ENCODE assay signal across 9 mouse cellular contexts in genomic region chr2:25267241-25267640, GRCm38 (mm10). TPM values are rescaled to one million over a fixed set of nuclear protein-coding genes. Genes with fewer than 3 reads are reported as not detected.
A peak's percentile ranks its signal among the peaks of the same experiment; 100 is the strongest.
DNase-seq lines count a peak whose midpoint lies in the region; ATAC-seq and TF ChIP-seq lines count a peak whose summit lies in the region.
"Had no signal": no experiment of that assay in that cellular context is flagged by ENCODE, and none has a peak within 500 bp of the region (broad histone marks: within the 10 kb centered on the region; RNA-seq: fewer than 3 reads in every experiment).

No protein-coding gene starts in this region.

- H3K27me3 ChIP-seq in hindbrain, embryonic 12.5 days, result peaks cover 23% of the 10 kb centered on the region
- peaks cover 13% of the 10 kb centered on the region for H3K27me3 ChIP-seq in hindbrain, embryonic 11.5 days (ENCODE audit: control insufficient read depth, insufficient read depth, low read length)
- no peaks in the 10 kb centered on the region for H3K27me3 ChIP-seq in MEL (ENCODE audit: control insufficient read depth in 1 of 2, insufficient read depth in 2 of 2, low read length in 2 of 2)
- peaks cover 28% of the 10 kb centered on the region for H3K27me3 ChIP-seq in embryonic facial prominence, embryonic 10.5 days (replicated peaks; ENCODE audit: low read depth, poor library complexity, severe bottlenecking)
- no peaks in the 10 kb centered on the region for H3K27me3 ChIP-seq in liver, postnatal 0 days (ENCODE audit: insufficient read depth, low read length)
- H3K27me3 ChIP-seq in lung, postnatal 0 days (replicated peaks; ENCODE audit: insufficient read depth, low read length), result no peaks in the 10 kb centered on the region
- H3K27me3 ChIP-seq: CH12.LX had no signal

- no peak for TF ChIP-seq EP300 in MEL (IDR thresholded peaks at IDR 0.05; ENCODE audit: low read depth in 1 of 2, low read length in 2 of 2)
- no peak for TF ChIP-seq EP300 in liver, postnatal 0 days (IDR thresholded peaks at IDR 0.05; ENCODE audit: low read depth)
- TF ChIP-seq EP300 in lung, postnatal 0 days (IDR thresholded peaks at IDR 0.05), result no peak

- peaks cover 70% of the 10 kb centered on the region for H3K79me2 ChIP-seq in MEL (ENCODE audit: control insufficient read depth, insufficient read depth, low read length, poor library complexity)

- DNase-seq in hindbrain, embryonic 11.5 days (ENCODE audit: low spot score), result no peak
- DNase-seq in MEL (ENCODE audit: low read depth, low spot score), result peak; percentile 51
- DNase-seq in embryonic facial prominence, embryonic 10.5 days (ENCODE audit: low spot score), result no peak
- DNase-seq in liver, postnatal 0 days, result no peak
- no peak for DNase-seq in adrenal gland, postnatal 36 days
- no peak for DNase-seq in lung, postnatal 0 days (ENCODE audit: low spot score)

- H3K4me3 ChIP-seq in hindbrain, embryonic 12.5 days, result no peak overlapping the region; the same call in 1 of the 2 replicates
- H3K4me3 ChIP-seq in hindbrain, embryonic 11.5 days (ENCODE audit: low read depth, low read length), result no peak overlapping the region
- H3K4me3 ChIP-seq in MEL (ENCODE audit: control insufficient read depth in 1 of 2, insufficient read depth in 1 of 2, low read depth in 2 of 2, low read length in 2 of 2), result peak overlapping the region; percentile 46 to 63
- H3K4me3 ChIP-seq in embryonic facial prominence, embryonic 10.5 days, result 0 out of 2 replicates have a peak overlapping the region, but pooled peaks have one; percentile 12
- no peak overlapping the region for H3K4me3 ChIP-seq in liver, postnatal 0 days (ENCODE audit: low read depth, low read length)
- H3K4me3 ChIP-seq in lung, postnatal 0 days (ENCODE audit: low read depth, low read length), result no peak overlapping the region

- peaks cover 62% of the 10 kb centered on the region for H3K4me1 ChIP-seq in hindbrain, embryonic 12.5 days
- peaks cover 20% of the 10 kb centered on the region for H3K4me1 ChIP-seq in hindbrain, embryonic 11.5 days (replicated peaks; ENCODE audit: control insufficient read depth, insufficient read depth, low read length)
- H3K4me1 ChIP-seq in MEL (ENCODE audit: control insufficient read depth in 1 of 2, insufficient read depth in 2 of 2, low read length in 2 of 2), result peaks cover 10 to 53% of the 10 kb centered on the region in 2 experiments
- H3K4me1 ChIP-seq in embryonic facial prominence, embryonic 10.5 days, result peaks cover 55% of the 10 kb centered on the region
- H3K4me1 ChIP-seq in liver, postnatal 0 days (ENCODE audit: insufficient read depth), result peaks cover 62% of the 10 kb centered on the region
- H3K4me1 ChIP-seq in lung, postnatal 0 days (ENCODE audit: insufficient read depth, low read depth, low read length), result peaks cover 24% of the 10 kb centered on the region; the same call in 1 of the 2 replicates

- 0 out of 4 replicates have a peak, but pooled peaks of 1 of the 2 experiments have one; percentile 18 for TF ChIP-seq POLR2A in MEL (IDR thresholded peaks at IDR 0.05; ENCODE audit: control insufficient read depth in 1 of 2, insufficient read depth in 1 of 2, low read depth in 1 of 2, low read length in 2 of 2, poor library complexity in 1 of 2)

- no peak overlapping the region for H3K9ac ChIP-seq in hindbrain, embryonic 12.5 days
- H3K9ac ChIP-seq in hindbrain, embryonic 11.5 days (ENCODE audit: low read depth, low read length), result no peak overlapping the region
- H3K9ac ChIP-seq in MEL (ENCODE audit: control insufficient read depth, low read depth, low read length, poor library complexity, severe bottlenecking), result peak overlapping the region; percentile 66
- peak overlapping the region; percentile 45 for H3K9ac ChIP-seq in liver, postnatal 0 days (replicated peaks)
- H3K9ac ChIP-seq in lung, postnatal 0 days (replicated peaks; ENCODE audit: low read depth), result no peak overlapping the region

- peaks cover 19% of the 10 kb centered on the region for H3K36me3 ChIP-seq in hindbrain, embryonic 12.5 days
- no peaks in the 10 kb centered on the region; the same call in 1 of the 2 replicates for H3K36me3 ChIP-seq in hindbrain, embryonic 11.5 days (ENCODE audit: control insufficient read depth, insufficient read depth, low read length)
- H3K36me3 ChIP-seq in MEL (ENCODE audit: control insufficient read depth in 1 of 2, insufficient read depth in 2 of 2, low read length in 2 of 2), result peaks cover 0 to 41% of the 10 kb centered on the region in 2 experiments; a peak in 3 of 4 replicates
- peaks cover 45% of the 10 kb centered on the region for H3K36me3 ChIP-seq in embryonic facial prominence, embryonic 10.5 days (replicated peaks)
- H3K36me3 ChIP-seq in liver, postnatal 0 days (replicated peaks; ENCODE audit: insufficient read depth, low read length), result peaks cover 19% of the 10 kb centered on the region
- H3K36me3 ChIP-seq in lung, postnatal 0 days (ENCODE audit: insufficient read depth, low read length), result no peaks in the 10 kb centered on the region

- no peaks in the 10 kb centered on the region for H3K9me3 ChIP-seq in hindbrain, embryonic 12.5 days (replicated peaks)
- H3K9me3 ChIP-seq in hindbrain, embryonic 11.5 days (ENCODE audit: control insufficient read depth, low read length), result no peaks in the 10 kb centered on the region
- H3K9me3 ChIP-seq in MEL (replicated peaks; ENCODE audit: insufficient read depth, low read length), result no peaks in the 10 kb centered on the region
- no peaks in the 10 kb centered on the region for H3K9me3 ChIP-seq in embryonic facial prominence, embryonic 10.5 days
- no peaks in the 10 kb centered on the region for H3K9me3 ChIP-seq in liver, postnatal 0 days (ENCODE audit: low read length)
- no peaks in the 10 kb centered on the region for H3K9me3 ChIP-seq in lung, postnatal 0 days (ENCODE audit: low read length)

- TF ChIP-seq CTCF in MEL (IDR thresholded peaks at IDR 0.05 in 2 of 3, conservative IDR thresholded peaks at IDR 0.05 in 1 of 3; ENCODE audit: control insufficient read depth in 1 of 3, insufficient read depth in 1 of 3, low read depth in 2 of 3, low read length in 3 of 3, poor library complexity in 1 of 3, severe bottlenecking in 1 of 3), result no peak
- no peak for TF ChIP-seq CTCF in liver, postnatal 0 days (IDR thresholded peaks at IDR 0.05; ENCODE audit: low read depth)
- no peak for TF ChIP-seq CTCF in lung, postnatal 0 days (IDR thresholded peaks at IDR 0.05)

- ATAC-seq in hindbrain, embryonic 12.5 days (ENCODE audit: low FRiP score), result no peak
- no peak for ATAC-seq in hindbrain, embryonic 11.5 days (ENCODE audit: low FRiP score)
- ATAC-seq in liver, postnatal 0 days, result no peak
- ATAC-seq in granulocyte monocyte progenitor cell, adult 5-6 weeks (replicated peaks; ENCODE audit: poor library complexity, severe bottlenecking), result no peak
- ATAC-seq in lung, postnatal 0 days, result no peak

- no peak overlapping the region; the same call in 1 of the 2 replicates for H3K27ac ChIP-seq in hindbrain, embryonic 12.5 days
- H3K27ac ChIP-seq in hindbrain, embryonic 11.5 days (ENCODE audit: low read depth, low read length), result no peak overlapping the region
- H3K27ac ChIP-seq in MEL (ENCODE audit: control insufficient read depth, low read depth, low read length), result peak overlapping the region; percentile 70
- H3K27ac ChIP-seq in embryonic facial prominence, embryonic 10.5 days (replicated peaks), result no peak overlapping the region
- H3K27ac ChIP-seq in liver, postnatal 0 days (ENCODE audit: low read depth), result peak overlapping the region; percentile 84
- no peak overlapping the region for H3K27ac ChIP-seq in lung, postnatal 0 days (ENCODE audit: low read length)

- peak overlapping the region; percentile 99 for H3K4me2 ChIP-seq in hindbrain, embryonic 12.5 days (replicated peaks)
- no peak overlapping the region for H3K4me2 ChIP-seq in hindbrain, embryonic 11.5 days (replicated peaks; ENCODE audit: low read depth, low read length)
- peak overlapping the region; percentile 93 for H3K4me2 ChIP-seq in liver, postnatal 0 days (ENCODE audit: low read depth, low read length)
- no peak overlapping the region for H3K4me2 ChIP-seq in lung, postnatal 0 days (replicated peaks; ENCODE audit: low read depth, low read length)

- TF ChIP-seq RAD21 in MEL (IDR thresholded peaks at IDR 0.05; ENCODE audit: low read depth, low read length), result no peak

RNA-seq across cellular contexts. Expression of gene Tprn, which starts 4.8 kb away (rescaled TPM):
- 13.2 and 14.9 TPM in 2 replicates for polyA plus RNA-seq in hindbrain, embryonic 12.5 days (2016; fragmentation: Nextera tagmentation; extraction: Ambion mirVana)
- 4.0 and 4.5 TPM in 2 replicates for polyA plus RNA-seq in hindbrain, embryonic 11.5 days (2014; fragmentation: Nextera tagmentation; extraction: Ambion mirVana)
- total RNA-seq in MEL (2012; rRNA removed), result 26.1 and 32.9 TPM in 2 replicates
- polyA plus RNA-seq in MEL (2012; ENCODE audit: insufficient read depth in 1 of 2, insufficient read length in 2 of 2, low read depth in 1 of 2, low replicate concordance in 2 of 2, missing spikeins in 1 of 2), result 10 to 100 TPM in 1 of 2 experiments, not detected in 1; 50.8 TPM
- polyA plus RNA-seq in embryonic facial prominence, embryonic 10.5 days (2016; fragmentation: Nextera tagmentation; extraction: Ambion mirVana), result 8.0 and 9.0 TPM in 2 replicates
- polyA plus RNA-seq in liver, postnatal 0 days (2015; fragmentation: Nextera tagmentation; extraction: Ambion mirVana), result 5.3 TPM in 2 replicates
- total RNA-seq in adrenal gland, postnatal 36 days (2021), result 1 to 10 TPM; 8.7 to 9.2 TPM
- 15.0 and 17.2 TPM in 2 replicates for total RNA-seq in granulocyte monocyte progenitor cell, adult 5-6 weeks (2014; fragmentation: Nextera tagmentation)
- 7.1 and 8.7 TPM in 2 replicates for total RNA-seq in granulocyte monocyte progenitor cell, adult 5-6 weeks (2017)
- polyA plus RNA-seq in lung, postnatal 0 days (2015; fragmentation: Nextera tagmentation; extraction: Ambion mirVana), result 7.2 and 7.4 TPM in 2 replicates

RNA-seq across cellular contexts. Expression of gene Ssna1, which starts 5.0 kb away (rescaled TPM):
- 195 and 201 TPM in 2 replicates for polyA plus RNA-seq in hindbrain, embryonic 12.5 days (2016; fragmentation: Nextera tagmentation; extraction: Ambion mirVana)
- polyA plus RNA-seq in hindbrain, embryonic 11.5 days (2014; fragmentation: Nextera tagmentation; extraction: Ambion mirVana), result 244 and 248 TPM in 2 replicates
- total RNA-seq in MEL (2012; rRNA removed), result 194 and 226 TPM in 2 replicates
- polyA plus RNA-seq in MEL (2012; ENCODE audit: insufficient read depth in 1 of 2, insufficient read length in 2 of 2, low read depth in 1 of 2, low replicate concordance in 2 of 2, missing spikeins in 1 of 2), result 100 to 1,000 TPM in 1 of 2 experiments, not detected in 1; 158 TPM
- 228 and 238 TPM in 2 replicates for polyA plus RNA-seq in embryonic facial prominence, embryonic 10.5 days (2016; fragmentation: Nextera tagmentation; extraction: Ambion mirVana)
- 77.2 and 81.7 TPM in 2 replicates for polyA plus RNA-seq in liver, postnatal 0 days (2015; fragmentation: Nextera tagmentation; extraction: Ambion mirVana)
- total RNA-seq in adrenal gland, postnatal 36 days (2021), result 10 to 100 TPM; 43.8 to 45.1 TPM
- 120 TPM in 2 replicates for total RNA-seq in granulocyte monocyte progenitor cell, adult 5-6 weeks (2014; fragmentation: Nextera tagmentation)
- 52.7 and 84.1 TPM in 2 replicates for total RNA-seq in granulocyte monocyte progenitor cell, adult 5-6 weeks (2017)
- polyA plus RNA-seq in lung, postnatal 0 days (2015; fragmentation: Nextera tagmentation; extraction: Ambion mirVana), result 146 and 173 TPM in 2 replicates

RNA-seq across cellular contexts. Expression of gene Anapc2, which starts 5.0 kb away (rescaled TPM):
- 147 and 152 TPM in 2 replicates for polyA plus RNA-seq in hindbrain, embryonic 12.5 days (2016; fragmentation: Nextera tagmentation; extraction: Ambion mirVana)
- 107 and 110 TPM in 2 replicates for polyA plus RNA-seq in hindbrain, embryonic 11.5 days (2014; fragmentation: Nextera tagmentation; extraction: Ambion mirVana)
- total RNA-seq in MEL (2012; rRNA removed), result 9.8 and 10.3 TPM in 2 replicates
- polyA plus RNA-seq in MEL (2012; ENCODE audit: insufficient read depth in 1 of 2, insufficient read length in 2 of 2, low read depth in 1 of 2, low replicate concordance in 2 of 2, missing spikeins in 1 of 2), result 10 to 100 TPM in 1 of 2 experiments, not detected in 1; 67.0 TPM
- 147 and 151 TPM in 2 replicates for polyA plus RNA-seq in embryonic facial prominence, embryonic 10.5 days (2016; fragmentation: Nextera tagmentation; extraction: Ambion mirVana)
- 19.8 and 22.8 TPM in 2 replicates for polyA plus RNA-seq in liver, postnatal 0 days (2015; fragmentation: Nextera tagmentation; extraction: Ambion mirVana)
- total RNA-seq in adrenal gland, postnatal 36 days (2021), result 10 to 100 TPM; 76.5 to 81.3 TPM
- 34.7 and 46.0 TPM in 2 replicates for total RNA-seq in granulocyte monocyte progenitor cell, adult 5-6 weeks (2014; fragmentation: Nextera tagmentation)
- 17.8 and 35.7 TPM in 2 replicates for total RNA-seq in granulocyte monocyte progenitor cell, adult 5-6 weeks (2017)
- polyA plus RNA-seq in lung, postnatal 0 days (2015; fragmentation: Nextera tagmentation; extraction: Ambion mirVana), result 88.4 and 89.0 TPM in 2 replicates

RNA-seq across cellular contexts. Expression of gene Tmem203, which starts 12.0 kb away (rescaled TPM):
- polyA plus RNA-seq in hindbrain, embryonic 12.5 days (2016; fragmentation: Nextera tagmentation; extraction: Ambion mirVana), result 16.5 and 18.6 TPM in 2 replicates
- 12.2 and 14.6 TPM in 2 replicates for polyA plus RNA-seq in hindbrain, embryonic 11.5 days (2014; fragmentation: Nextera tagmentation; extraction: Ambion mirVana)
- total RNA-seq in MEL (2012; rRNA removed), result 8.1 and 8.4 TPM in 2 replicates
- 10 to 100 TPM in 1 of 2 experiments, not detected in 1; 17.0 TPM for polyA plus RNA-seq in MEL (2012; ENCODE audit: insufficient read depth in 1 of 2, insufficient read length in 2 of 2, low read depth in 1 of 2, low replicate concordance in 2 of 2, missing spikeins in 1 of 2)
- polyA plus RNA-seq in embryonic facial prominence, embryonic 10.5 days (2016; fragmentation: Nextera tagmentation; extraction: Ambion mirVana), result 15.2 and 18.3 TPM in 2 replicates
- 34.0 and 37.1 TPM in 2 replicates for polyA plus RNA-seq in liver, postnatal 0 days (2015; fragmentation: Nextera tagmentation; extraction: Ambion mirVana)
- 10 to 100 TPM; 22.6 to 38.8 TPM for total RNA-seq in adrenal gland, postnatal 36 days (2021)
- 6.7 and 17.4 TPM in 2 replicates for total RNA-seq in granulocyte monocyte progenitor cell, adult 5-6 weeks (2014; fragmentation: Nextera tagmentation)
- total RNA-seq in granulocyte monocyte progenitor cell, adult 5-6 weeks (2017), result 6.1 and 11.2 TPM in 2 replicates
- 43.2 and 44.9 TPM in 2 replicates for polyA plus RNA-seq in lung, postnatal 0 days (2015; fragmentation: Nextera tagmentation; extraction: Ambion mirVana)

RNA-seq across cellular contexts. Expression of gene AL732309.1, which starts 20.6 kb away (rescaled TPM):
- 3.5 and 6.2 TPM in 2 replicates for polyA plus RNA-seq in hindbrain, embryonic 12.5 days (2016; fragmentation: Nextera tagmentation; extraction: Ambion mirVana)
- polyA plus RNA-seq in hindbrain, embryonic 11.5 days (2014; fragmentation: Nextera tagmentation; extraction: Ambion mirVana), result 4.3 and 4.9 TPM in 2 replicates
- 8.2 and 11.5 TPM in 2 replicates for total RNA-seq in MEL (2012; rRNA removed)
- polyA plus RNA-seq in MEL (2012; ENCODE audit: insufficient read depth in 1 of 2, insufficient read length in 2 of 2, low read depth in 1 of 2, low replicate concordance in 2 of 2, missing spikeins in 1 of 2), result 1 to 10 TPM in 1 of 2 experiments, not detected in 1; 4.8 TPM
- 6.3 and 7.9 TPM in 2 replicates for polyA plus RNA-seq in embryonic facial prominence, embryonic 10.5 days (2016; fragmentation: Nextera tagmentation; extraction: Ambion mirVana)
- 1.2 and 1.4 TPM in 2 replicates for polyA plus RNA-seq in liver, postnatal 0 days (2015; fragmentation: Nextera tagmentation; extraction: Ambion mirVana)
- 1 to 10 TPM; 4.1 to 4.8 TPM for total RNA-seq in adrenal gland, postnatal 36 days (2021)
- total RNA-seq in granulocyte monocyte progenitor cell, adult 5-6 weeks (2014; fragmentation: Nextera tagmentation), result 5.2 and 16.1 TPM in 2 replicates
- 5.6 and 7.4 TPM in 2 replicates for total RNA-seq in granulocyte monocyte progenitor cell, adult 5-6 weeks (2017)
- 4.1 and 4.3 TPM in 2 replicates for polyA plus RNA-seq in lung, postnatal 0 days (2015; fragmentation: Nextera tagmentation; extraction: Ambion mirVana)

Comparison
In these comparisons a context has a peak if more than half of its experiments do, and no peak if none do; other contexts are left out.
1. H3K4me2 ChIP-seq: peak in hindbrain, embryonic 12.5 days (single experiment) and liver, postnatal 0 days (single experiment); none in hindbrain, embryonic 11.5 days (single experiment) and lung, postnatal 0 days (single experiment).
2. H3K27ac ChIP-seq: peak in MEL (single experiment) and liver, postnatal 0 days (single experiment); none in hindbrain, embryonic 12.5 days (single experiment), hindbrain, embryonic 11.5 days (single experiment), embryonic facial prominence, embryonic 10.5 days (single experiment) and lung, postnatal 0 days (single experiment).
3. H3K4me3 ChIP-seq: peak in MEL (2 of 2) and embryonic facial prominence, embryonic 10.5 days (single experiment); none in hindbrain, embryonic 12.5 days (single experiment), hindbrain, embryonic 11.5 days (single experiment), liver, postnatal 0 days (single experiment) and lung, postnatal 0 days (single experiment).
4. H3K9ac ChIP-seq: peak in MEL (single experiment) and liver, postnatal 0 days (single experiment); none in hindbrain, embryonic 12.5 days (single experiment), hindbrain, embryonic 11.5 days (single experiment) and lung, postnatal 0 days (single experiment).